Mouse (Mus musculus): ENCODE data around the gene Etl4. TPM values are rescaled to one million over a fixed set of nuclear protein-coding genes. Genes with fewer than 3 reads are reported as not detected.

Etl4 gene
- total and polyA plus RNA-seq, 2 experiments, result 3.5 to 5.5 TPM

- no peak overlapping the region for H3K27ac ChIP-seq (replicated peaks; ENCODE audit: insufficient read depth, low read depth, low read length)
- TF ChIP-seq CTCF (IDR thresholded peaks at IDR 0.05; ENCODE audit: low read depth, low read length), result no peak
- TF ChIP-seq POLR2A (IDR thresholded peaks at IDR 0.05; ENCODE audit: extremely low read depth, insufficient read depth, low read length), result no peak
- H3K4me1 ChIP-seq (ENCODE audit: control insufficient read depth, insufficient read depth, low read length), result peaks cover 12% of the 10 kb centered on the region
- H3K79me2 ChIP-seq (ENCODE audit: control insufficient read depth, insufficient read depth, low read length), result peaks cover 7% of the 10 kb centered on the region; the same call in 1 of the 2 replicates
- DNase-seq (ENCODE audit: extremely low read depth, low read depth, low spot score), result no peak
- H3K4me3 ChIP-seq (ENCODE audit: insufficient read depth, low read depth, low read length), result peak overlapping the region; percentile 32
- H3K9ac ChIP-seq (ENCODE audit: low read depth, low read length), result no peak overlapping the region
- H3K36me3 ChIP-seq (ENCODE audit: control insufficient read depth, insufficient read depth, low read length), result no peaks in the 10 kb centered on the region
- 45% methylated on average over 23 of the region's 23 CpGs for WGBS
- no peaks in the 10 kb centered on the region for H3K27me3 ChIP-seq (ENCODE audit: control insufficient read depth, insufficient read depth, low read length)
Measured at GRCm38 (mm10) chr2:20520636-20521595, 611.3 kb downstream of the Etl4 start.

- Histone ChIP-seq H3K27ac (replicated peaks; ENCODE audit: insufficient read depth, low read depth, low read length) (no peak overlapping the region), H3K27me3 (ENCODE audit: control insufficient read depth, insufficient read depth, low read length) (no peaks in the 10 kb centered on the region), H3K9ac (ENCODE audit: low read depth, low read length) (no peak overlapping the region), H3K36me3 (ENCODE audit: control insufficient read depth, insufficient read depth, low read length) (no peaks in the 10 kb centered on the region), H3K4me1 (ENCODE audit: control insufficient read depth, insufficient read depth, low read length) (peaks cover 12% of the 10 kb centered on the region), H3K4me3 (ENCODE audit: insufficient read depth, low read depth, low read length) (no peak overlapping the region), H3K79me2 (ENCODE audit: control insufficient read depth, insufficient read depth, low read length) (peaks cover 7% of the 10 kb centered on the region; the same call in 1 of the 2 replicates)
- TF ChIP-seq POLR2A (IDR thresholded peaks at IDR 0.05; ENCODE audit: extremely low read depth, insufficient read depth, low read length) (no peak), CTCF (IDR thresholded peaks at IDR 0.05; ENCODE audit: low read depth, low read length) (no peak)
- 83% methylated on average over 11 of the region's 11 CpGs for WGBS
- DNase-seq (ENCODE audit: extremely low read depth, low read depth, low spot score), result no peak
Measured at GRCm38 (mm10) chr2:20521686-20522285, 612.2 kb downstream of the Etl4 start.

- no peak overlapping the region for H3K27ac ChIP-seq (replicated peaks; ENCODE audit: insufficient read depth, low read depth, low read length)
- no peak for TF ChIP-seq CTCF (IDR thresholded peaks at IDR 0.05; ENCODE audit: low read depth, low read length)
- TF ChIP-seq POLR2A (IDR thresholded peaks at IDR 0.05; ENCODE audit: extremely low read depth, insufficient read depth, low read length), result no peak
- peaks cover 7% of the 10 kb centered on the region; the same call in 1 of the 2 replicates for H3K79me2 ChIP-seq (ENCODE audit: control insufficient read depth, insufficient read depth, low read length)
- no peak overlapping the region for H3K4me3 ChIP-seq (ENCODE audit: insufficient read depth, low read depth, low read length)
- H3K36me3 ChIP-seq (ENCODE audit: control insufficient read depth, insufficient read depth, low read length), result no peaks in the 10 kb centered on the region
- DNase-seq (ENCODE audit: extremely low read depth, low read depth, low spot score), result no peak
- H3K27me3 ChIP-seq (ENCODE audit: control insufficient read depth, insufficient read depth, low read length), result no peaks in the 10 kb centered on the region
- no peak overlapping the region for H3K9ac ChIP-seq (ENCODE audit: low read depth, low read length)
- WGBS, result 86% methylated on average over 3 of the region's 3 CpGs
- peaks cover 8% of the 10 kb centered on the region for H3K4me1 ChIP-seq (ENCODE audit: control insufficient read depth, insufficient read depth, low read length)
Measured at GRCm38 (mm10) chr2:20523636-20524035, 614.1 kb downstream of the Etl4 start.

- Histone ChIP-seq H3K79me2 (ENCODE audit: control insufficient read depth, insufficient read depth, low read length) (peaks cover 7% of the 10 kb centered on the region; the same call in 1 of the 2 replicates), H3K27me3 (ENCODE audit: control insufficient read depth, insufficient read depth, low read length) (no peaks in the 10 kb centered on the region), H3K9ac (ENCODE audit: low read depth, low read length) (no peak overlapping the region), H3K4me1 (ENCODE audit: control insufficient read depth, insufficient read depth, low read length) (peaks cover 4% of the 10 kb centered on the region), H3K4me3 (ENCODE audit: insufficient read depth, low read depth, low read length) (no peak overlapping the region), H3K27ac (replicated peaks; ENCODE audit: insufficient read depth, low read depth, low read length) (no peak overlapping the region), H3K36me3 (ENCODE audit: control insufficient read depth, insufficient read depth, low read length) (peaks cover 5% of the 10 kb centered on the region; the same call in 1 of the 2 replicates)
- 46% methylated on average over 4 of the region's 4 CpGs for WGBS
- no peak for DNase-seq (ENCODE audit: extremely low read depth, low read depth, low spot score)
- TF ChIP-seq CTCF (IDR thresholded peaks at IDR 0.05; ENCODE audit: low read depth, low read length) (no peak), POLR2A (IDR thresholded peaks at IDR 0.05; ENCODE audit: extremely low read depth, insufficient read depth, low read length) (no peak)
Measured at GRCm38 (mm10) chr2:20525879-20526593, 616.5 kb downstream of the Etl4 start.

- WGBS, result 94% methylated on average over 3 of the region's 3 CpGs
- no peak overlapping the region for H3K27ac ChIP-seq (replicated peaks; ENCODE audit: insufficient read depth, low read depth, low read length)
- TF ChIP-seq CTCF (IDR thresholded peaks at IDR 0.05; ENCODE audit: low read depth, low read length), result no peak
- TF ChIP-seq POLR2A (IDR thresholded peaks at IDR 0.05; ENCODE audit: extremely low read depth, insufficient read depth, low read length), result no peak
Measured at GRCm38 (mm10) chr2:20526856-20527255, 617.3 kb downstream of the Etl4 start.

More at GRCm38 (mm10) chr2:20526856-20527255, 617.3 kb downstream of the Etl4 start:
- DNase-seq (ENCODE audit: extremely low read depth, low read depth, low spot score), result no peak
- Histone ChIP-seq H3K79me2 (ENCODE audit: control insufficient read depth, insufficient read depth, low read length) (peaks cover 7% of the 10 kb centered on the region; the same call in 1 of the 2 replicates), H3K9ac (ENCODE audit: low read depth, low read length) (no peak overlapping the region), H3K27me3 (ENCODE audit: control insufficient read depth, insufficient read depth, low read length) (no peaks in the 10 kb centered on the region), H3K36me3 (ENCODE audit: control insufficient read depth, insufficient read depth, low read length) (peaks cover 5% of the 10 kb centered on the region), H3K4me3 (ENCODE audit: insufficient read depth, low read depth, low read length) (no peak overlapping the region), H3K4me1 (ENCODE audit: control insufficient read depth, insufficient read depth, low read length) (peaks cover 2% of the 10 kb centered on the region; the same call in 1 of the 2 replicates)
